Mouse (Mus musculus) mouse trophoblast stem cell (cell line): ENCODE measurements around the gene Gstm5.

Experiments used
- in situ Hi-C, 2 experiments: fragments of 300-500 bp; cut with MseI, MboI; formaldehyde crosslinking; loops; 2 replicates in 1 of 2; 3 replicates in 1 of 2; pipeline ENCODE4 v1.15.1; 2025

Gene Gstm5

DNA sequence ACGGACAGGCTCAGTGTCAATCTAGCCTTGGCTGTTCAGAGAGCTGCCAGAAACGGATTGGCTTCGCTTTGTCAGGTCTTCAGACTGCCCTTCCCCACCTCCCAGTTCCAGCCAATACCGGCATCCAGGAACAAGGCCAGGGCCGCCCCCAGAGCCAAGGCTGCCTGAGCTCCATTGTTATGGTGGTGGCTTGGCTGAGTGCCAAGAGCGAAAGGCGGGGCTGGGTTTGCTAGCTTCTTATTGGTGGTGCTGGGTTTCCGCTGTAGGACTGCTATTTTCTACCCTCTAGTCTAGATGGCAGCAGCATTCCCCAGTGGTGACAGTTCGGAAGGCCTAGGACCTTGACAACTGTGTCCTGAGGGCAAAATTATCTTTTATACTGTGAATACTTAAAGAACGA is 36.0 kb downstream of the Gstm5 start, which contains the start of gene Gstm7:
Gstm7 (minus strand) TSS at position 148 of the 400 bp plus-strand sequence.
- in situ Hi-C loops: no loop called here

- in situ Hi-C loops: no loop called here
Observed at GRCm38 (mm10) chr3:107932128-107932527, 36.5 kb downstream of the Gstm5 start.

DNA sequence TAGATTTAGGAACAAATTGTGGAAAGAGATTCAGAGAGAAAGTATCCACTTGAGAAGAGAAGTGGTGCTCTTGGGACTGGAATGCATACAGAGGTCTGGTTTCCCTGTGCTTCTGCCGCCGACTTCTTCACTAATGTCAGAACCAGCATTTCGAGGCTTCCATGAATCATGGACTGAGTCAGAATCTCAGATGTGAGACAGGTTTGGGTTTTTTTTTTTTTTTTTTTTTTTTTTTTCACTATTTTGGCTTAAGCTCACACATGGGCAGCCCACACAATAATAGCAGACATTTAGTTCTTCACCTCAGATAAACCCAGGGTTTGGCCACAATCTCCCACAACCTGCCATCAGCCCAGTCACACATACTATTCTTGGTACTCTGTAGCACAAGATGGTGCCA is 39.6 kb downstream of the Gstm5 start:
- in situ Hi-C loops: no loop called here

GRCm38 (mm10) chr3:107935888-107936287 is 40.3 kb downstream of the Gstm5 start:
- in situ Hi-C loops: no loop called here

GRCm38 (mm10) chr3:107939403-107939802 is 43.8 kb downstream of the Gstm5 start:
- in situ Hi-C loops: no loop called here

DNA sequence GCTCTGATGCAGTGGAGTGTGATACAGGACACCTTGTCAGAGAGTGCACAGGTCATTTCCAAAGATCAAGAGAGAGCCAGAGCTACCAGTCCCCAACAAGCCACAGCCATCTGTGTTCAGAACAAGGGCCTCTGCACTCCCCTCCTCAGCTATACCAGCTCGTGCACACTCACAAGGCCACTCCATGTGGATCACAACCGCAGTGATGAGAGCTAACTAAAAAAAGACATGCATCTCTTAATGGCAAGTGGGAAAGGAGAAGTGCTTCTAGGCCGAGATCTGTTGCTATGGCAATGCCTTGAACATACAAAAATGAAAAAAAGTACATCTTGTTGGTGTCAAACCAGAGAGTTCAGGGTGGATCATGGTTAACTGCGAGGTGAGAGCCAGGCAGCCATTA is 44.2 kb downstream of the Gstm5 start:
- in situ Hi-C loops: no loop called here

- in situ Hi-C loops: no loop called here
Observed at GRCm38 (mm10) chr3:107940524-107940923, 44.9 kb downstream of the Gstm5 start.

- in situ Hi-C loops: no loop called here
Observed at GRCm38 (mm10) chr3:107941261-107941660, 45.6 kb downstream of the Gstm5 start.

DNA sequence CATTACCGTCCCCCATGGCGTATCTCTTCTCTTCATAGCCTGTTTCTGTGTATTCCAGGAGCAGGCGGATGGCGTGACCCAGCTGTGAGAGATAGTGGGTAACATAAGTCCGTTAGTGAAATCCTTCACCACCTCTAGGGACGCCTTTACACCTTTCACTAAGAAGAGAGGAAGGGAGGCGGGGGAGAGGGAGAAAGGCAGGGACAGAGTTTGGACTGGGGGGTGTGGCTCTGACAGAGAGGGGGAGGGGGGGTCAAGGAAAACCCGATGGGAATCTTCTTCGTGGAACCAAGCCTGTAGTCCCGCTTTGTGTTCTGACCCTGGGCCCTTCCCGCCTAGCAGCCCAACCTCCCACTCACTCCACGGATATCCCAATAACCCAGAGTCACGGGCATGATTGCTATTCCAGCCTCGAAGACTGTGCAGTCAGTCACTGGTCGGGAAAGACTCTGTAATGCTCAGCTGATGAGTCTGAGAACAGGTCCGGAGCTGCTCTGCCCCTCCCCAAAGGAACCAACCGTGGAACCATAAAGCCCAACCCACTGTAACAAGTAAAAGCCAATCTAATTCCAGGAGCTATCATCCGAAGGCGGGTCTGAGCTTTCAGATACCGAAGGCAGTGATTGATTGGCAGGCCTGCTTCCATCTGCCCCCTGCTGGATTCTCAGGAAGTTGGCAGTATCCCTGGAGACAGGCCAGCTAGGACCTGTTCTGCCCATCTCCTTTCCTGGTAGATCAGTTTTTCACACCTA is 47.8 kb downstream of the Gstm5 start, which contains the start of gene Gstm6:
Gstm6 (minus strand) TSS at position 511 of the 752 bp plus-strand sequence.
- in situ Hi-C loops: no loop called here

DNA sequence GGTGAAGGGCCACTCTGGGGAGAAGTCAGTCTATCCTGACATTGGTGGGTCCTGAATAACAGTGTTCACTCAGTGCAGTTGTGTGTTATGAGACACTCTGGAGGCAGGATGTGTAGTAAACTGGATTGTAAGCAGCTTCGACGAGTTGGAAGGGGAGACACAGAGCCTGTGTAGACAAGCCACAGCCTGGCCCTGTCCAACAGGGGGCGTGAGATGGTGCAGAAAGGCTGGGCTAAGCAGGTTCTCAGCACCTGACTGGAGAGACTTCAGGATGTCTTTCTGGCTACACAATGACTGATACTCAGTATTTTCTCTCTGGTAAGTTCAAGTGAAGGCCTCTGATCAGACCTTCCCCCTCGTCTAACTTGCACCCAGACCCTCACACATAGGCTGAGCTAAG is 50.1 kb downstream of the Gstm5 start:
- in situ Hi-C loops: no loop called here
